Mouse (Mus musculus) cerebral cortex, adult 2 months (tissue): ENCODE measurements around the gene Ruvbl1.

Source experiments
- WGBS: fragments of 180-500 bp; shearing (Covaris S2); methylation state at CpG from one replicate; pipeline ENCODE4 v1.1.7; 2018; 5-methylcytosine and 5-hydroxymethylcytosine counted together

Ruvbl1 gene

GRCm38 (mm10) chr6:88499481-88500404, 34.5 kb downstream of the Ruvbl1 start:
- 5% methylated on average over 74 of the region's 76 CpGs for WGBS

GRCm38 (mm10) chr6:88500405-88500767, 35.2 kb downstream of the Ruvbl1 start:
- WGBS: 7% methylated on average over 3 of the region's 3 CpGs

DNA sequence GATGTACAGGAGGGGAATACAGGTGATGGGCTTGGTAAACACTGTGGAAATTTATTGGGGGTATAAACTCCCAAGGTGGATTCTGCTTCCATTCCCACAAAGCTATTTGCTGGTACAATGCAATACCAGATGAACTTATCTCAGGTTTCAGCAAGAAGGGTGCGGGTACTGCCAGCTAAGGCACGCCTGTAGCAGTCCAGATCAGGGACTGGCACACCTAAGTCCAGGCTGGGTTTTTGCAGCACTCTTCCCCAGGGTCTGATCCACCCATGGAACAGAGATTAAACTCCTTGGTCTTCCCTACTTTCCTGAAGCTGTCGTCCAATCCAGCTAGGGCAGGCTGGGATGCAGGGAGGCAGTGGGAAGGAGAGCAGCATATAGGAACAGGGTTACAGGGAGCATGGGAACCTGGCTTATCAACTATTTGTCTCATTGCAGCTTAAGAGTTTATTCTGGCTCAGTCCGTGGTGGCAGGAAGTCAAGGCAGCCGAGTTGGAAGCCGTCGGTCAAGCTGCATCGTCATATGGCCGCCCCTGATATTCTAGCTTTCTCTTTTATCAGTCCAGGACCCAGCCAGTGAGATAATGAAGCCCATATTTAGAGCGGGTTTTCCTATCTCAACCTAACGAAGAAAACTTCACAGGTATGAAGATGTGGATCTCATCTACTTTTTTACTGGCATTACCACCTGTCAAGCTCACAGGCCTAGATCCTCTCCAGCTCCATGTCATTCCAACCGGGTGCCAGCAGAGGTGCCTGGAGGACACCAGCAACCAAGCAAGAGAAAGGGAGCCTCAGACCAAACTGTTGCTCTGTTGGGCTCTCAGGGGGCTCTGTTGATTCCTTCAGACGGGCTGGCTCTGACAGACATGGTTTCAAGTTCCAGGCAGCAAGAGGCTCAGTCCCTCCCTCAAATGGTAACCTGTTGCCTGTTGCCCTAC, 37.1 kb downstream of the Ruvbl1 start:
- WGBS: 73% methylated on average over 13 of the region's 13 CpGs

- 85% methylated on average over 4 of the region's 4 CpGs for WGBS
Measured at GRCm38 (mm10) chr6:88503044-88503443, 37.8 kb downstream of the Ruvbl1 start.

GRCm38 (mm10) chr6:88513984-88514383, 48.8 kb downstream of the Ruvbl1 start:
- 87% methylated on average over 8 of the region's 8 CpGs for WGBS

- 42% methylated on average over 4 of the region's 4 CpGs for WGBS
Measured at GRCm38 (mm10) chr6:88514546-88514945, 49.3 kb downstream of the Ruvbl1 start.

DNA sequence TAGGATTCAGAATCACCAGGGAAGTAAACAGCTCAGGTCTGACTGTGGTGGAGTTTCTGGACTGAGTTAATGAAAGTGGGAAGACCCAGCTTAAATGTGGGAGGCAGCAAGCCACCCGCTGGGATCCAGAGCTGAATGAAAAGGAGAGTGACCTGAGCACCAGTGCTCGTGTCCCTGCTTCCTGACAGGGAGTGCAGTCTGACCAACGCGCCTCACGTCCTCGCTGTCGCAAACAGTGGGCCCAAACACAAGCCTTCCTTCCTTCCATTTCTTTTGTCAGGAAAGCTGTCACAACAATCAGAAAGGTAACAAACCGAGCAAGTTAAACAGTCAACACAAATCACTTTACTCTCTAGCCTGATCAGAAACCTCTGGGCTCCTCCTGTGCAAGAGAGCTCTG, 50.8 kb downstream of the Ruvbl1 start:
- 79% methylated on average over 8 of the region's 8 CpGs for WGBS

- 55% methylated on average over 5 of the region's 5 CpGs for WGBS
Measured at GRCm38 (mm10) chr6:88516667-88517066, 51.5 kb downstream of the Ruvbl1 start.

GRCm38 (mm10) chr6:88517701-88518403, 52.6 kb downstream of the Ruvbl1 start:
- WGBS: 4% methylated on average over 18 of the region's 18 CpGs

DNA sequence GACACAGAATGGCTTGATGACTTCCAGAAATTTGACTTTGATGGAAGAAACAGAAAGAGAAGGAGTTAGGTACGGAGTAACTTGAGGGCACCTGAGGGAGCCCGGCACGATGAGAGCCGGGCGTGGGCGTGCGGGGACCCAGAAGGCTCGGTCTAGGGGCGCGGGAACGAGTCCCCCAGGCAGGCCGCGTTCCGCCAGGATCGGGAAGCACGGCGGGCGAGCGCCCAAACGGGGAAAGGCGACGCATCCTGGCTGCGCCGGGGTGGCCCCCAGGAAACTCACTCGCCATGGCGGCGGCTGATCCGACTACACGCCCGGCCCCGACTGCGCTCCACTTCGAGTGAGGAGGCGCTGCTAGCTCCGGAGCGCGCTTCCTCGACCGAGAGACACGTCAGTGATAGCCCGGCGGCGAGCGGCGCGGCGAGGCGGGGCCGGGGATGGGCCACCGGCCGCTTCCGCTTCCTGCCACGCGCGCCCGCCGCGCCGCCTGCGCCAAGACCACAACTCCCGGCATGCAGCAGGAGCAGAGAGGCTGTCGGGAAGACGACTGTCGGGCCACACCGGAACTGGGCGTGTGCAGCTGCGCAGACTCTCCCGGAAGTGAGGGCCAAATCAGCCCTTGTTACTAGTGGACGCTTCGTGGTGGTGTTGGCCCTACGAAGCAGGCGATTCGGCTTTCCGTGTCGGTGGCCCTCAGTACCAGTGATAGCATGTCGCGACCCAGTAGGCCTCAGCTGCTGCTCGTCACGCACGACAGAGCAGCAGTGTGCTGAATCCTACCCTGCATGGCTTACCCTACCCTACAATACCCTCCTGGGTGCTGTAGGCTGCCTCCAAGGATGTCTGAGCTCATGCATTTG, 53.4 kb downstream of the Ruvbl1 start, which contains the start of gene Sec61a1:
Sec61a1 (minus strand) TSS at position 502 of the 860 bp plus-strand sequence.
- WGBS: under 1% methylated on average over 80 of the region's 80 CpGs

DNA sequence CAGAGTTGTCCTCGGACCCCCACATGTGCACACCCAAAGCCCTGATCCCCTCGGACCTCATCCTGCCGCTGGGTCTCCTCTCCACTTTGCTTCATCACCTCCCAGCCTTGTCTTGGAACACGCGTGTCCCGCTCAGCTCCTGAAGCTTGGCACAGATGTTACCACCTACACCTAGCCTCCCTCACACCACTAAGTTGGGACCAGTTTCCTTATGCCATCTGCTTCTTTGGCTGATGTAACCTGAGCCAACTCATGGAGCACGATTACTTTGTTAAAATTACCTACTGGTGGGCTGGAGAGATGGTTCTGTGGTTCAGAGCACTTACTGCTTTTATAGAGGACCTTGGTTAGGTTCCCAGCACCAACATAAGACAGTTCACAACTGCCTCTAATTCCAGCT, 56.6 kb downstream of the Ruvbl1 start:
- 65% methylated on average over 7 of the region's 7 CpGs for WGBS

GRCm38 (mm10) chr6:88522606-88523005, 57.4 kb downstream of the Ruvbl1 start:
- WGBS: 60% methylated on average over 3 of the region's 3 CpGs

DNA sequence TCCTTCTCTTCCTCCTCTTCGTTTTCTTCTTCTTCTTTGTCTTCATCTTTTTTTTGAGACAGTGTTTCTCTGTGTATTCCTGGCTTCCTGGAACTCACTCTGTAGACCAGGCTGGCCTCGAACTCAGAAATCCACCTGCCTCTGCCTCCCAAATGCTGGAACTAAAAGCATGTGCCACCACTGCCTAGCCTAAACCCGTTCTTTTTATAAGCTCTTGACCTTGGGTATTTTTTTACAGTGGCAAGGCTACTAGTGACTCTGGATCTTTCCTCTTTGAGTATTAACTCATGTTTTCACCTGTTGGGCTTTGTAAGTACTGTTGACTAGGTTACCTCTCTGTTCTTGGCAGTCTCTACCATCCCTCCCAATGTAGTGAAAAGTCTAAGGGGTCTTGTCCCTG, 57.8 kb downstream of the Ruvbl1 start:
- WGBS: 66% methylated on average over 3 of the region's 3 CpGs

GRCm38 (mm10) chr6:88523451-88523850, 58.2 kb downstream of the Ruvbl1 start:
- WGBS: 80% methylated on average over 3 of the region's 3 CpGs

DNA sequence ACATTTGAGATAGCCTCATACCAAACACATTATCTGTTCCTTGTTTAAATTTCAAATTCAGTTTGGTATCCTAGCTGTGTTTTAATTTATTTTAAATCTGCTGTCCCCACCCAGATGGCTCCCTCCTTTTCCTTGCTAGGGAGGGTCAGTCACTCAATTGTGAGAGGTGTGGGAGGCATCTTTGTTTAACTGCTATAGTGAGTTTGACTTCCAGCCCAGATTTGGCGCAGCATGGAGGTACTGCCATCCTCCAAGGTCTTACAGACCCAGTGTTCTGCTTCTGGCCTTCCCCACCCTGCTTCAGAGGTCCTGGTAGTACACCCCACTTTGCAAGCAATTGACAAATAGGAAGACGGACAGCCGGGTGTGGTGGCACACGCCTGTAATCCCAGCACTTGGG, 58.8 kb downstream of the Ruvbl1 start:
- WGBS: 84% methylated on average over 4 of the region's 4 CpGs

GRCm38 (mm10) chr6:88540093-88540755, 75.0 kb downstream of the Ruvbl1 start:
- WGBS: 68% methylated on average over 2 of the region's 2 CpGs

- WGBS: 83% methylated on average over 3 of the region's 3 CpGs
Measured at GRCm38 (mm10) chr6:88544241-88544640, 79.0 kb downstream of the Ruvbl1 start.

DNA sequence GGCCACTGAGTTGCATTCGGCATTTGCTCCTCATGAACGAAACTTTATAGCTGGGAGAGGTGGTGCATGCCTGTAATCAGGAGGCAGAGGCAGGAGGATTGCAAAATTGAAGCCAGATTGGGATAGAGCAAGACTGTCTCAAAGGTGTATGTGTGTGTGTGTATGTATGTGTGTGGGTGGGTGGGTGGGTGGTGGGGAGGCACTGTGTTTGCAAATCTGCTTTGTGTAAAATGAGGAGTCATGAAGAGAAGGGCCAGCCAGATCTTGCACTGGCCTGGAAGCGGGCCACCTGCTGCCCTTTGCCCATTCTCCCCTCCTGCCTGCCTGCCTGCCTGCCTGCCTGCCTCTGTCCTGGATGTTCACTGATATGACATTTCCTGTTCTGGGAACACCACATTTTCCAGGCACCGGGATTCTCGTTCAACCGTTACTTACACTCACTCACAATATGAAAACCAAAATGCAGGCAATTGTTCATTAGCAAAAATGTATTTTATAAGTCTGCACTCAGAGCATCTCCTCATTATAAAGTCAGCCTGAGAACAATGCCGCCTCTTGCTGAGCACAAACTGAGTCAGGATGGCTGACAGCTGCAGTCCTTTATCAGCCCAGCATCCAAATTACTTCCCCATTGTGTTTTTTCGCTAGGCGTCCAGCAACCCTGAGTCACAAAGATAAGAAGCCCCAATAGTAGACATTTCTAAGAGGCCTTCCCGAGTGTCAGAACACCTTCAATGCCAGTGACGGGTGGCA, 79.6 kb downstream of the Ruvbl1 start:
- 51% methylated on average over 11 of the region's 11 CpGs for WGBS

GRCm38 (mm10) chr6:88545397-88545790, 80.2 kb downstream of the Ruvbl1 start:
- 58% methylated on average over 10 of the region's 10 CpGs for WGBS
